Comparison of ENCODE assay signal across 18 mouse cellular contexts in the genomic region with DNA sequence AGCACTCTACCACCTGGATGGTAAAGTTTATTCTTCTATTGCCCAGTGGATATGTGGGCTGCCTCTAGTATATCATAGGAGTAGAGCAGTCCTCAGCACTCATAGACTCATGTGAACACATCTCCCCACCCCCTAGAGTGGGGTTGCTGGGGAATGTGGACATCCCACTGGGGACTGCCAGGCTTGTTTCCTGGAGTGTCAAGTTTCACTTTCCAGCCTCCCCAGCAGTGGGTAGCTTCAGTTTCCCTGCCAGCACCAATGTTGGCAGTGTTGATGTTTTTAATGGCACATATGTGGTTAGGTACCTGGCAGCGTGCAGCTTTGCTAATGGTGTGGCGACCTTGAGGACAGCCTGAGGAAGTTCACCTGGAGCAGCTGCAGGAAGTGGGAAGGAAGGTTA.
DNase-seq lines count a peak whose midpoint lies in the region; ATAC-seq and TF ChIP-seq lines count a peak whose summit lies in the region.
"Had no signal": no experiment of that assay in that cellular context is flagged by ENCODE, and none has a peak within 500 bp of the region (broad histone marks: within the 10 kb centered on the region; RNA-seq: fewer than 3 reads in every experiment).

No protein-coding gene starts in this region.

- DNase-seq in embryonic facial prominence, embryonic 14.5 days (ENCODE audit: low spot score), result peak; percentile 62
- no peak for DNase-seq in embryonic facial prominence, embryonic 10.5 days (ENCODE audit: low spot score)
- no peak for DNase-seq in layer of hippocampus, adult 2 months (ENCODE audit: low spot score in 2 of 2)
- DNase-seq in layer of hippocampus, adult 9-10 months (ENCODE audit: low spot score), result no peak
- peak; percentile 5 for DNase-seq in NIH3T3 (ENCODE audit: low read depth)
- peak; percentile 49 for DNase-seq in fibroblast of lung, adult 2 months (ENCODE audit: low read depth)
- DNase-seq: adrenal gland, postnatal 36 days; cerebellum, adult 2 months; cerebellum, postnatal 10 days; gastrocnemius, postnatal 14 days; heart, adult 2 months; heart, postnatal 14 days had no signal

- no peaks in the 10 kb centered on the region for H3K27me3 ChIP-seq in embryonic facial prominence, embryonic 14.5 days (replicated peaks; ENCODE audit: control insufficient read depth, insufficient read depth, low read length)
- H3K27me3 ChIP-seq in embryonic facial prominence, embryonic 10.5 days (replicated peaks; ENCODE audit: low read depth, poor library complexity, severe bottlenecking), result no peaks in the 10 kb centered on the region
- H3K27me3 ChIP-seq: CH12.LX; heart, embryonic 15.5 days; hindbrain, embryonic 13.5 days had no signal

- no peaks in the 10 kb centered on the region for H3K9me3 ChIP-seq in embryonic facial prominence, embryonic 14.5 days (ENCODE audit: control insufficient read depth, low read length)
- H3K9me3 ChIP-seq in embryonic facial prominence, embryonic 10.5 days, result no peaks in the 10 kb centered on the region
- H3K9me3 ChIP-seq: heart, embryonic 15.5 days; hindbrain, embryonic 13.5 days had no signal

- ATAC-seq in embryonic facial prominence, embryonic 14.5 days (ENCODE audit: low read depth), result peak; percentile 20; the same call in 1 of the 2 replicates
- ATAC-seq: forebrain, embryonic 14.5 days; hindbrain, postnatal 0 days had no signal

- no peak overlapping the region for H3K9ac ChIP-seq in embryonic facial prominence, embryonic 14.5 days (ENCODE audit: low read depth, low read length)
- H3K9ac ChIP-seq: heart, embryonic 15.5 days; hindbrain, embryonic 13.5 days had no signal

- 73% methylated on average over 2 of the region's 2 CpGs for WGBS in embryonic facial prominence, embryonic 14.5 days
- WGBS in embryonic facial prominence, embryonic 10.5 days, result 85% methylated on average over 2 of the region's 2 CpGs

- H3K4me2 ChIP-seq in embryonic facial prominence, embryonic 14.5 days (ENCODE audit: low read depth, low read length), result no peak overlapping the region
- H3K4me2 ChIP-seq: heart, embryonic 11.5 days; heart, embryonic 15.5 days; hindbrain, embryonic 13.5 days had no signal

- peaks cover 15% of the 10 kb centered on the region for H3K4me1 ChIP-seq in embryonic facial prominence, embryonic 14.5 days (ENCODE audit: control insufficient read depth, insufficient read depth, low read length)
- H3K4me1 ChIP-seq in embryonic facial prominence, embryonic 10.5 days, result peaks cover 27% of the 10 kb centered on the region

- H3K4me3 ChIP-seq in embryonic facial prominence, embryonic 14.5 days (ENCODE audit: low read depth, low read length), result no peak overlapping the region
- no peak overlapping the region for H3K4me3 ChIP-seq in embryonic facial prominence, embryonic 10.5 days
- no peak overlapping the region for H3K4me3 ChIP-seq in layer of hippocampus, adult 2 months
- H3K4me3 ChIP-seq: heart, adult 2 months; heart, embryonic 15.5 days; hindbrain, embryonic 13.5 days had no signal

- no peaks in the 10 kb centered on the region for H3K36me3 ChIP-seq in embryonic facial prominence, embryonic 14.5 days (ENCODE audit: control insufficient read depth, insufficient read depth, low read length)
- H3K36me3 ChIP-seq in embryonic facial prominence, embryonic 10.5 days (replicated peaks), result peaks cover 32% of the 10 kb centered on the region
- H3K36me3 ChIP-seq: heart, embryonic 15.5 days had no signal

- no peak overlapping the region for H3K27ac ChIP-seq in embryonic facial prominence, embryonic 14.5 days (replicated peaks; ENCODE audit: low read depth, low read length)
- no peak overlapping the region for H3K27ac ChIP-seq in embryonic facial prominence, embryonic 10.5 days (replicated peaks)
- H3K27ac ChIP-seq in layer of hippocampus, adult 2 months, result peak overlapping the region; percentile 14; the same call in 1 of the 2 replicates
- H3K27ac ChIP-seq: heart, adult 2 months; heart, embryonic 15.5 days; hindbrain, embryonic 13.5 days; hindbrain, postnatal 0 days had no signal

- no peak for TF ChIP-seq CTCF in layer of hippocampus, adult 2 months (conservative IDR thresholded peaks at IDR 0.05)

Comparison
In these comparisons a context has a peak if more than half of its experiments do, and no peak if none do; other contexts are left out.
1. DNase-seq: peak in embryonic facial prominence, embryonic 14.5 days (single experiment), NIH3T3 (single experiment) and fibroblast of lung, adult 2 months (single experiment); none in embryonic facial prominence, embryonic 10.5 days (single experiment), layer of hippocampus, adult 2 months (0 of 2) and layer of hippocampus, adult 9-10 months (single experiment).